Mouse (Mus musculus) spleen, adult 2 months (tissue): ENCODE data around the gene Ugt1a7c.

Source experiments
- CTCF ChIP-seq: fragments of 200-500 bp; IDR thresholded peaks from 2 replicates; pipeline ENCODE4 v1.5.1; 2011; ENCODE audit warnings: mild to moderate bottlenecking, inconsistent platforms; ENCODE audit not compliant: insufficient read depth, insufficient read length, insufficient replicate concordance; ENCODE audit errors: extremely low read depth
- POLR2A ChIP-seq: fragments of 200-500 bp; IDR thresholded peaks from 2 replicates; pipeline ENCODE4 v1.6.1; 2011; ENCODE audit warnings: low read depth, low read length, inconsistent platforms

DNA sequence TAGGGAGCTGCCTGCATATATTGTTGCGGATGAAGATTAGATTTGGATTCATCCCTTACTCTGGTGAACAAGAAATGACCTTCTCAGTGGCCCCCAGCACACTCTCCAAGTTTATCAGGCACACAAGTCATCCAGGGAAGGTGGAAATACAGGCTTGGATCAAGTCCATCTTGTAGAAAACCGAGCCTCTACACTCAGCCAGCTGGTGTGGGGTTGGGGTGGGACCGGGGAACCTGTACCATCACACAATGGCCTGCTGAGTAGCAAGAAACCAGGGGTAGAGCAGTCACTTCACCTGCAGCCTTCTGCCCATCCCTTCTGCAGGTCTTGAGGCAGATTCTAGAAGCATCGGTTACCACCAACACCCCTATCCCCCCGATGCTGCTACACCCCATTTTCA is 139.8 kb downstream of the Ugt1a7c start:
- TF ChIP-seq CTCF: no peak
- no peak for TF ChIP-seq POLR2A
